Mouse (Mus musculus): Measurements from ENCODE around the gene Gxylt2. TPM values are rescaled to one million over a fixed set of nuclear protein-coding genes. Genes with fewer than 3 reads are reported as not detected.

Gene Gxylt2
- polyA plus RNA-seq, 1 experiment from 2014 or later, result 10.9 TPM

- Histone ChIP-seq H3K27me3 (no peaks in the 10 kb centered on the region), H3K9ac (replicated peaks) (no peak overlapping the region), H3K9me3 (peaks cover 4% of the 10 kb centered on the region; the same call in 1 of the 2 replicates), H3K36me3 (no peaks in the 10 kb centered on the region), H3K4me3 (replicated peaks) (no peak overlapping the region), H3K4me1 (replicated peaks) (peaks cover 3% of the 10 kb centered on the region; the same call in 1 of the 2 replicates), H3K27ac (no peak overlapping the region), H3K4me2 (no peak overlapping the region)
- 76% methylated on average over 4 of the region's 4 CpGs for WGBS
- ATAC-seq (ENCODE audit: insufficient number of reproducible peaks, insufficient read depth, low FRiP score, low TSS enrichment, low read depth), result no peak
Observed at GRCm38 (mm10) chr6:100767756-100768155, 63.2 kb downstream of the Gxylt2 start.

GRCm38 (mm10) chr6:100775923-100776505 lies 71.5 kb downstream of the Gxylt2 start:
- Histone ChIP-seq H3K27ac (no peak overlapping the region), H3K4me1 (replicated peaks) (peaks cover 26% of the 10 kb centered on the region), H3K4me2 (no peak overlapping the region), H3K9ac (replicated peaks) (no peak overlapping the region), H3K4me3 (replicated peaks) (no peak overlapping the region), H3K9me3 (no peaks in the 10 kb centered on the region), H3K36me3 (no peaks in the 10 kb centered on the region), H3K27me3 (no peaks in the 10 kb centered on the region)
- 35% methylated on average over 15 of the region's 15 CpGs for WGBS
- no peak for ATAC-seq (ENCODE audit: insufficient number of reproducible peaks, insufficient read depth, low FRiP score, low TSS enrichment, low read depth)

- H3K4me2 ChIP-seq, result no peak overlapping the region
- peaks cover 26% of the 10 kb centered on the region for H3K4me1 ChIP-seq (replicated peaks)
- no peak for ATAC-seq (ENCODE audit: insufficient number of reproducible peaks, insufficient read depth, low FRiP score, low TSS enrichment, low read depth)
- no peak overlapping the region for H3K27ac ChIP-seq
- no peak overlapping the region for H3K9ac ChIP-seq (replicated peaks)
- no peaks in the 10 kb centered on the region for H3K27me3 ChIP-seq
- H3K4me3 ChIP-seq (replicated peaks), result no peak overlapping the region
- H3K9me3 ChIP-seq, result no peaks in the 10 kb centered on the region
- WGBS, result 82% methylated on average over 5 of the region's 5 CpGs
- H3K36me3 ChIP-seq, result 0 out of 2 replicates have a peak, but pooled peaks cover 3% of the 10 kb centered on the region
Observed at GRCm38 (mm10) chr6:100778595-100778994, 74.1 kb downstream of the Gxylt2 start.

GRCm38 (mm10) chr6:100780421-100780820 lies 75.9 kb downstream of the Gxylt2 start:
- ATAC-seq (ENCODE audit: insufficient number of reproducible peaks, insufficient read depth, low FRiP score, low TSS enrichment, low read depth), result no peak; the same call in 1 of the 2 replicates
- no peaks in the 10 kb centered on the region for H3K9me3 ChIP-seq
- no peaks in the 10 kb centered on the region for H3K27me3 ChIP-seq
- 11% methylated on average over 4 of the region's 4 CpGs for WGBS
- H3K27ac ChIP-seq, result no peak overlapping the region
- peaks cover 3% of the 10 kb centered on the region; the same call in 1 of the 2 replicates for H3K36me3 ChIP-seq
- H3K4me3 ChIP-seq (replicated peaks), result no peak overlapping the region
- peaks cover 26% of the 10 kb centered on the region for H3K4me1 ChIP-seq (replicated peaks)
- H3K4me2 ChIP-seq, result no peak overlapping the region
- no peak overlapping the region for H3K9ac ChIP-seq (replicated peaks)

GRCm38 (mm10) chr6:100781644-100782043 lies 77.1 kb downstream of the Gxylt2 start:
- H3K4me2 ChIP-seq, result no peak overlapping the region
- H3K9me3 ChIP-seq, result peaks cover 2% of the 10 kb centered on the region; the same call in 1 of the 2 replicates
- no peak overlapping the region for H3K4me3 ChIP-seq (replicated peaks)
- H3K27ac ChIP-seq, result no peak overlapping the region
- WGBS, result 82% methylated on average over 6 of the region's 6 CpGs
- H3K36me3 ChIP-seq, result peaks cover 9% of the 10 kb centered on the region; the same call in 1 of the 2 replicates
- H3K9ac ChIP-seq (replicated peaks), result no peak overlapping the region
- H3K4me1 ChIP-seq (replicated peaks), result peaks cover 16% of the 10 kb centered on the region
- no peaks in the 10 kb centered on the region for H3K27me3 ChIP-seq
- no peak for ATAC-seq (ENCODE audit: insufficient number of reproducible peaks, insufficient read depth, low FRiP score, low TSS enrichment, low read depth)

- 96% methylated on average over 1 of the region's 1 CpGs for WGBS
- Histone ChIP-seq H3K27ac (no peak overlapping the region), H3K36me3 (peaks cover 45% of the 10 kb centered on the region), H3K4me3 (replicated peaks) (no peak overlapping the region), H3K9me3 (peaks cover 5% of the 10 kb centered on the region; the same call in 1 of the 2 replicates), H3K4me1 (replicated peaks) (no peaks in the 10 kb centered on the region), H3K9ac (replicated peaks) (no peak overlapping the region), H3K27me3 (no peaks in the 10 kb centered on the region), H3K4me2 (no peak overlapping the region)
- ATAC-seq (ENCODE audit: insufficient number of reproducible peaks, insufficient read depth, low FRiP score, low TSS enrichment, low read depth), result no peak
Observed at GRCm38 (mm10) chr6:100787726-100788125, 83.2 kb downstream of the Gxylt2 start.

- Histone ChIP-seq H3K4me1 (replicated peaks) (no peaks in the 10 kb centered on the region), H3K9me3 (peaks cover 5% of the 10 kb centered on the region; the same call in 1 of the 2 replicates), H3K36me3 (peaks cover 43% of the 10 kb centered on the region), H3K4me2 (no peak overlapping the region), H3K9ac (replicated peaks) (no peak overlapping the region), H3K27ac (no peak overlapping the region), H3K4me3 (replicated peaks) (no peak overlapping the region), H3K27me3 (no peaks in the 10 kb centered on the region)
- 100% methylated on average over 1 of the region's 1 CpGs for WGBS
- ATAC-seq (ENCODE audit: insufficient number of reproducible peaks, insufficient read depth, low FRiP score, low TSS enrichment, low read depth), result no peak
Observed at GRCm38 (mm10) chr6:100789161-100789560, 84.6 kb downstream of the Gxylt2 start.

- Histone ChIP-seq H3K4me2 (no peak overlapping the region), H3K27me3 (no peaks in the 10 kb centered on the region), H3K9me3 (no peaks in the 10 kb centered on the region), H3K4me3 (replicated peaks) (no peak overlapping the region), H3K4me1 (replicated peaks) (no peaks in the 10 kb centered on the region; the same call in 1 of the 2 replicates), H3K9ac (replicated peaks) (no peak overlapping the region), H3K27ac (no peak overlapping the region), H3K36me3 (peaks cover 31% of the 10 kb centered on the region)
- WGBS, result 59% methylated on average over 3 of the region's 3 CpGs
- ATAC-seq (ENCODE audit: insufficient number of reproducible peaks, insufficient read depth, low FRiP score, low TSS enrichment, low read depth), result no peak
Observed at GRCm38 (mm10) chr6:100792055-100792659, 87.6 kb downstream of the Gxylt2 start.

- no peak for ATAC-seq (ENCODE audit: insufficient number of reproducible peaks, insufficient read depth, low FRiP score, low TSS enrichment, low read depth)
- no peak overlapping the region for H3K4me3 ChIP-seq (replicated peaks)
- H3K27me3 ChIP-seq, result no peaks in the 10 kb centered on the region
- no peaks in the 10 kb centered on the region; the same call in 1 of the 2 replicates for H3K4me1 ChIP-seq (replicated peaks)
- no peak overlapping the region for H3K4me2 ChIP-seq
- no peak overlapping the region for H3K9ac ChIP-seq (replicated peaks)
- H3K36me3 ChIP-seq, result peaks cover 31% of the 10 kb centered on the region; the same call in 1 of the 2 replicates
- no peaks in the 10 kb centered on the region for H3K9me3 ChIP-seq
- 82% methylated on average over 14 of the region's 14 CpGs for WGBS
- H3K27ac ChIP-seq, result no peak overlapping the region
Observed at GRCm38 (mm10) chr6:100792973-100793769, 88.6 kb downstream of the Gxylt2 start.

- Histone ChIP-seq H3K27me3 (no peaks in the 10 kb centered on the region), H3K9me3 (no peaks in the 10 kb centered on the region), H3K9ac (replicated peaks) (no peak overlapping the region), H3K36me3 (peaks cover 12% of the 10 kb centered on the region; the same call in 1 of the 2 replicates), H3K4me3 (replicated peaks) (no peak overlapping the region), H3K4me1 (replicated peaks) (no peaks in the 10 kb centered on the region; the same call in 1 of the 2 replicates), H3K27ac (no peak overlapping the region), H3K4me2 (no peak overlapping the region)
- WGBS, result 33% methylated on average over 6 of the region's 6 CpGs
- no peak for ATAC-seq (ENCODE audit: insufficient number of reproducible peaks, insufficient read depth, low FRiP score, low TSS enrichment, low read depth)
Observed at GRCm38 (mm10) chr6:100795797-100796196, 91.3 kb downstream of the Gxylt2 start.

- Histone ChIP-seq H3K27ac (no peak overlapping the region), H3K9ac (replicated peaks) (no peak overlapping the region), H3K4me1 (replicated peaks) (peaks cover 10% of the 10 kb centered on the region), H3K27me3 (no peaks in the 10 kb centered on the region), H3K4me3 (replicated peaks) (no peak overlapping the region), H3K36me3 (0 out of 2 replicates have a peak, but pooled peaks cover 9% of the 10 kb centered on the region), H3K9me3 (no peaks in the 10 kb centered on the region), H3K4me2 (no peak overlapping the region)
- 89% methylated on average over 6 of the region's 6 CpGs for WGBS
- ATAC-seq (ENCODE audit: insufficient number of reproducible peaks, insufficient read depth, low FRiP score, low TSS enrichment, low read depth), result no peak
Observed at GRCm38 (mm10) chr6:100799290-100799689, 94.8 kb downstream of the Gxylt2 start.
